Mouse (Mus musculus): ENCODE measurements around the gene Abca3.

Gene Abca3

GRCm38 (mm10) chr17:24351760-24352357, at the start of gene Abca3:
TSS of gene Abca3 (plus strand) at chr17:24351950.
- peak; percentile 97 for DNase-seq

- DNase-seq = no peak
These were observed 44.2 kb upstream of the Abca3 start for GRCm38 (mm10) chr17:24307500-24307899.

DNA sequence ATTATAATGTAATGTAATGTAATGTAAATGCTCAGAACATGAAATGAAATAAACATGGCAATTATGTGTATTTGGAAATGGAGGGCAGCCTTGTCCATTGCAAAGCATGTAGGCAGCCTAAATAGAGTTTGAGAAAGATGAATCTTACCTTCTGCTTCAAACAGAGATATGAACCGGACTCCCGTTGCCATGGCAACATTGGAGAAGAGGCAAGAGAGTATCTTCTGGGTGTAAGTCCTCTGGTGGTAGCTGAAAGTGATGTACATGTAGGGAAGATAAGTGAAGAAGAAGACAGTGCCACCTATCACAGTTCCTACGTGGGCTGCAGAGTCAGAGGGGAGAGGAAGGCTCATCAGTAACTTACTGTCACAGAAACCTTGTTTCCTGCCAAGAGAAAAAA, 30.9 kb upstream of the Abca3 start:
- no peak for DNase-seq

- no peak for DNase-seq
These were observed 26.7 kb upstream of the Abca3 start for GRCm38 (mm10) chr17:24325051-24325450.

GRCm38 (mm10) chr17:24327656-24328055, 24.1 kb upstream of the Abca3 start:
- no peak for DNase-seq

- no peak for DNase-seq
These were observed 7.1 kb upstream of the Abca3 start for GRCm38 (mm10) chr17:24344672-24345071.

DNA sequence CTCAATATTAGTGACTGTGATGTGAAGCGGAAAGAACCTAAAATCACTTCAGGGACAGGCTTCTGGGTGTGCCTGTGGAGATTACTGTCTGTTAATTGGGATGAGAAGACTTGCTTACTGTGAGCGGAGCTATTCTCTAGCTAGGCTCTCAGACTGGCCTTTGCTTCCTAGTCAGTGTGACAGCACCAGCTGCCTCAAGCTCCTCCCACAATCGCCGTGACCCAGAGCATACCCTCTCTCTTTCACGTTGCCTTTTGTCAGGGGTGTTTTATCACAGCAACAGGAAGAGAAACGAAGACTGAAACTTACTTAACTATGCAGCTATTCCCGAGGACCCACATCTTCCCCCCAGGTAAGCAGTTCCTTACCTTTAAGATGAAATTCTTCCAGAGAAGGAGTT, 4.9 kb upstream of the Abca3 start:
- DNase-seq = no peak

- DNase-seq = no peak
These were observed 2.6 kb upstream of the Abca3 start for GRCm38 (mm10) chr17:24349176-24349575.

- DNase-seq = peak; percentile 27
These were observed 607 bp upstream of the Abca3 start, which contains the start of gene Abca17 for GRCm38 (mm10) chr17:24350926-24351759. TSS of gene Abca17 (minus strand) at chr17:24351068.

- DNase-seq = no peak
These were observed 832 bp downstream of the Abca3 start for GRCm38 (mm10) chr17:24352370-24353194.

DNA sequence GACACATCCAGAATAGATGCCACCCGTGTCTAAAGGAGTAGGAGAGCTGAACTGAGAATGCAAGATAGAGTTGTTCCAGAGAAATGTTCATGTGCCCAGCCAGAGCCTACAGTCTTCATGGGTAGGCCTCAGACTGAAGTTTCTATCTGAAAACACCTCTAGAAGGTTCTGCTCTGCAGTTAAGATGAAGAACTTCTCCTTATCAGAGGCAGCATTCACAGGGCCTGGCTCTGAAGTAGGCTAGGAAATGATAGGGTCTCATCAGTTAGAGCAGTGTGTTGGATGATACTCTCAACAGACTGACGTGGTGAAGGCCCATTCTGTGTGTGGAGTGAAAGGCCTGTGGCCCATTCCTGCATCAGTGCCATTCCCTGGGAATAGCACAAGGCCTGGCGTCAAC, 2.2 kb downstream of the Abca3 start:
- DNase-seq = no peak

DNA sequence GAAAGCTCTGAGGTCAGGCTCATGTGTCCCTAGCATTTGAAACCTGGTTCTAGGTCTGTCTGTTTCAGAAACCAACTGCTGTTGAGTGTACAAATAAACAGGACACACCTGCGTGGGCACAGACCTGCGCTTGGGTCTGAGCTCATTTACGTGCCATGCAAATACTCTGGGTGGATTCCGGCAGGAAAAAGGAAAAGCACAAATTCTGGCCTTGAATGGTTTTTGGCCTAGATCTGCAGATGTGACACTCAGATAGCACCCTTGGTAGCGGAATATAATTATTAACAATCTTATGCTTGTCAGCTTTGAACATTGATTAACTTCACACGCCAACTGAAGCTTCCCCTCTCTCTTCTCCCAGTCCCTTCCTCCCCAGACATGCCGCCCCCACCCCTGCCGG, 3.5 kb downstream of the Abca3 start:
- DNase-seq = no peak

DNA sequence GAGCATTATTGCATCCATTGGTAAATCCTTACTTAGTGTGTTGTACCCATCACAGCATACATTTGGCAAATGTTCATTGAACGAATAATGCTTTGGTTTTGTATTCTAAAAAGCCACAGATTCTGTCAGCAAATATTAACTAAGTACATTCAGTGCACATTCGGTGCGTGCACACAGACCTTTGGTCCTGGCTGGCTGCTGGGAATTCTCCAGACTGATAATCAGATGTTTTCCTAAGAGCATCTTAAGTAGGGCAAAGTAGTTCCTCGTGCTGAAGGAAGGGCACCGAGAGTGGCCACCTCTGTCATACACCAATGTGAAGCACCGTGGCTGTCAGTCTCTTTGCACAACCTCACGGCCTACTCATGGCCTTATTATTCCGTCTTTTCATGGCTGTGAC, 7.3 kb downstream of the Abca3 start:
- no peak for DNase-seq

- DNase-seq = no peak
These were observed 8.2 kb downstream of the Abca3 start for GRCm38 (mm10) chr17:24359903-24360302.

DNA sequence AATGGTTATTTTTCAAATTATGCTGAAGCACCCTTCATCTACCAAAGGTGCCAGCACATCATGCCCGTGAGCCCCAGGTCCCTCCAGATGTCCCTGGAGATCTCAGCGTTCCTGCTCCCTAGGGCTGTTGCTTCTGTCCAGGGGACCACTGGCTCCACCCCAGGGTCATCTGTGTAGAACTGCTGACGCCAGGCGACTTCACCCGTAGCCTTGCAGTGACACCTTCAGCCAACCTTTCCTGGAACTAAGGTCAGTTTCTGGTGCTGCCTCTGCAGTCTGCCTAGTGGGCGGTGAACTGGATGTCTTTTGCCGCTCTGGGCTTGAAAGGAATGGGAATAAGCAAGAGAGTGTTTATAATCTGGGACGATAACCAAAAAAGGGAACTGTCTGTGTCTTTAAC, 9.1 kb downstream of the Abca3 start:
- no peak for DNase-seq

DNA sequence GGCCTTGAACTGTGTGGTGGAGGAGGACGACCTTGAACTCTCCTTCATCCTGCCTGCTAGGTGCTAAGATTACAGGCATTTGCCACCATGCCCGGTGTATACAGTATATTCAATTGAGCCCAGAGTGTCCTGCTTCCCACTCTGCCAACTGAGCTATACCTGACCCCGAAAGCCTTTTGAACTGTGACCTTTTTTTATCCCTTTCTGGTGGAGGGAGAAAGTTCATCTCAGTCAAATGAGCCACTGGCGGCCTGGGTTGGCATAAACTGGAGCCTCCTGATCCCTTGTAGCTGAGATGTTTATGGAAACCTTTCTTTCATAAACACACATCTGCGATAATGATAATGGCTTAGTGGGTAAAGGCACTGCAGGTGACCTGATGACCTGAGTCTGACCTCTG, 9.5 kb downstream of the Abca3 start:
- DNase-seq = no peak

DNA sequence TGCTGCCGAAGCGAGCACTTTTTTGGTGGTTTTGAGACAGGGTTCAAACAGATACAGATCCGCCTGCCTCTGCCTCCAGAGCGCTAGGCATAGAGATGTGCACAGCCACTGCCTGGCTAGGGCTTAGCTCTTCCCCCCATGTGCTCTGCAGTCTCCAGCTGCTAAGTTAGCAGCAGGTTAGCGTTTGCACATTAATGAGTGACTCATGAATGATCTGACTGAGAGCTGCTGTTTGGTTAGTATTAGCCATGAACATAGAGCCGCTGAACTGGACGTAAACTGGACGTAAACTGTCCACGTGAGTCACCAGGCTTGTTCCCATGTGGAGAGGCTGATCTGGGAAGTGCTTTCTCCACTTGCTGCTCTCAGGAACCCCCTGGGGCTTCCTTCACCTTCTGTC, 10.8 kb downstream of the Abca3 start:
- no peak for DNase-seq

GRCm38 (mm10) chr17:24364461-24364860, 12.7 kb downstream of the Abca3 start:
- DNase-seq = no peak

GRCm38 (mm10) chr17:24365863-24366262, 14.1 kb downstream of the Abca3 start:
- DNase-seq = no peak

DNA sequence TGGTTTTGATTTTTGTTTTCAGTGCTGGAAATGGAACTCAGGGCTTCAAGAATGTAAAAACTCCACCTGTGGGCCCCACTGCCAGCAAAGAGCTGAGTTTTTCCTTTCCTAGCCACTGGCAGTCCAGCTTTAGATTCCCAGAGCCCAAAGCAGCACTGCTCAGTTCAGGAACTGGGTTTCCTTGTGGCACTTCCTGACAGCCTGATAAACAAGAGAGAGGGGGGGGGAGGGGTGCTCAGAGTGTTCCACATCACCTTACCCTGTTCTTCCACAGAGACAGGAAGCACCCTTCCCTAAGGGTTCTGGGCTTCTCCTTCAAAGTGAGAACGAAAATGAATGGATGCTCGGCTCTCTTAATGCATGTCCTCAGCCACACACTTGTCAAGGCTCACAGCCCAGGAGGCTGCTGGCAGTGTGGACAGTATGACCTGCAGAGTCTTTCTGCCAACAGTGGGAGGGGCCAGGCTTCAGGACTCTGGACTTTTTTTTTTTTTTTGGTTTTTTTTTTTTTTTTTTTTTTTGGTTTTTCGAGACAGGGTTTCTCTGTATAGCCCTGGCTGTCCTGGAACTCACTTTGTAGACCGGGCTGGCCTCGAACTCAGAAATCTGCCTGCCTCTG, 23.5 kb downstream of the Abca3 start:
- no peak for DNase-seq

GRCm38 (mm10) chr17:24375886-24376285, 24.1 kb downstream of the Abca3 start:
- DNase-seq = no peak

GRCm38 (mm10) chr17:24378496-24378895, 26.7 kb downstream of the Abca3 start:
- DNase-seq = no peak

DNA sequence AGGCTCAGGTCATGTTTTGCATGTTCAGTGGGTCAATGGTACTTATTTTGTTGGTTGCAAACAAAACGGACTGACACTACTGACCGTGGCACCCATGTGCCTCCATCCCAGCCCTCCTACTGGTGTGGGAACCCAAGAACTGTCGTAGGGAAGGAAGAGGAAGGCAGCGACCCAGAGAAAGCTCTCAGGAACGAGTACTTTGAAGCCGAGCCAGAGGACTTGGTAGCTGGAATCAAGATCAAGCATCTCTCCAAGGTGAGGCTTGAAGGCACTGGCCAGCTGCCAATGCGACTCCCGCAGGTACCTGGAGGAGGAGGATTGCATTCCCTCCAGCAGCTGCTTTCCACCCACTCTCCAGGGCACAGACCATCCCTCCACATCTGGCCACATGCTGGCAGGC, 32.0 kb downstream of the Abca3 start:
- no peak for DNase-seq

Measured in right cerebral cortex, postnatal 4 days (tissue).